Mouse (Mus musculus) stomach, postnatal 0 days (tissue): Measurements from ENCODE around the gene Cd3eap. TPM values are rescaled to one million over a fixed set of nuclear protein-coding genes. Genes with fewer than 3 reads are reported as not detected.
A peak's percentile ranks its signal among the peaks of the same experiment; 100 is the strongest.

Experiments
- ATAC-seq: fragments of 200-750 bp; cut with Nextera tagmentation; 2 replicates; pipeline ENCODE4 v1.8.0; 2017; ENCODE audit not compliant: low FRiP score, low TSS enrichment
- DNase-seq: peaks from one replicate; pipeline ENCODE4 v3.0.0-alpha.2; 2016; ENCODE audit warnings: low spot score
- H3K27ac ChIP-seq: fragments of 300-500 bp; sonication (generic); replicated peaks from 2 replicates; pipeline ENCODE4 v1.5.1; 2014; ENCODE audit warnings: mild to moderate bottlenecking, control low read depth
- H3K27me3 ChIP-seq: fragments of 300-500 bp; sonication (generic); 2 replicates; pipeline ENCODE4 v1.6.1; 2014; ENCODE audit warnings: low read length; ENCODE audit not compliant: control insufficient read depth, insufficient read depth
- H3K36me3 ChIP-seq: fragments of 300-500 bp; sonication (generic); 2 replicates; pipeline ENCODE4 v1.6.1; 2014; ENCODE audit warnings: low read length, mixed read lengths; ENCODE audit not compliant: control insufficient read depth, insufficient read depth
- H3K4me1 ChIP-seq: fragments of 300-500 bp; sonication (generic); replicated peaks from 2 replicates; pipeline ENCODE4 v1.6.1; 2014; ENCODE audit warnings: antibody characterized with exemption; ENCODE audit not compliant: control insufficient read depth, insufficient read depth
- H3K4me2 ChIP-seq: fragments of 300-500 bp; sonication (generic); replicated peaks from 2 replicates; pipeline ENCODE4 v1.6.1; 2014; ENCODE audit warnings: low read depth, mild to moderate bottlenecking, control low read depth, moderate library complexity
- H3K4me3 ChIP-seq: fragments of 300-500 bp; sonication (generic); 2 replicates; pipeline ENCODE4 v1.5.1; 2014; ENCODE audit warnings: low read depth, low read length, control low read depth
- H3K9ac ChIP-seq: fragments of 300-500 bp; sonication (generic); 2 replicates; pipeline ENCODE4 v1.6.1; 2014; ENCODE audit warnings: mild to moderate bottlenecking, low read length, control low read depth, mixed read lengths
- H3K9me3 ChIP-seq: fragments of 300-500 bp; sonication (generic); 2 replicates; pipeline ENCODE4 v1.6.1; 2016; ENCODE audit warnings: low read length; ENCODE audit not compliant: control insufficient read depth
- CTCF ChIP-seq: IDR thresholded peaks from 2 replicates; pipeline ENCODE4 v1.5.1; 2016; ENCODE audit warnings: antibody characterized with exemption, low read depth, mild to moderate bottlenecking, moderate library complexity
- EP300 ChIP-seq: optimal IDR thresholded peaks from 2 replicates; pipeline ENCODE3; 2016; ENCODE audit warnings: antibody characterized with exemption
- WGBS: fragments of 180-500 bp; shearing (Covaris S2); extraction: QIAGEN DNeasy Blood & Tissue Kit; methylation state at CpG from one replicate; pipeline ENCODE4 v1.1.7; 2014; 5-methylcytosine and 5-hydroxymethylcytosine counted together
- microRNA counts: library from miRNA; unstranded; fragments of <30 nt; microRNA quantifications from one replicate; lab custom pipeline; 2015
- microRNA-seq: library from miRNA; unstranded; fragments of <30 nt; microRNA quantifications from one replicate; pipeline ENCODE4, GENCODE M21; 2016
- polyA plus RNA-seq: library from polyadenylated mRNA; unstranded; fragments of >200 nt; fragmentation: Nextera tagmentation; extraction: Ambion mirVana; gene quantifications from 2 replicates; pipeline ENCODE4 v1.2.1, GENCODE M21; 2015

Gene Cd3eap
- polyA plus RNA-seq, 1 experiment from 2014 or later = 13.4 TPM

DNA sequence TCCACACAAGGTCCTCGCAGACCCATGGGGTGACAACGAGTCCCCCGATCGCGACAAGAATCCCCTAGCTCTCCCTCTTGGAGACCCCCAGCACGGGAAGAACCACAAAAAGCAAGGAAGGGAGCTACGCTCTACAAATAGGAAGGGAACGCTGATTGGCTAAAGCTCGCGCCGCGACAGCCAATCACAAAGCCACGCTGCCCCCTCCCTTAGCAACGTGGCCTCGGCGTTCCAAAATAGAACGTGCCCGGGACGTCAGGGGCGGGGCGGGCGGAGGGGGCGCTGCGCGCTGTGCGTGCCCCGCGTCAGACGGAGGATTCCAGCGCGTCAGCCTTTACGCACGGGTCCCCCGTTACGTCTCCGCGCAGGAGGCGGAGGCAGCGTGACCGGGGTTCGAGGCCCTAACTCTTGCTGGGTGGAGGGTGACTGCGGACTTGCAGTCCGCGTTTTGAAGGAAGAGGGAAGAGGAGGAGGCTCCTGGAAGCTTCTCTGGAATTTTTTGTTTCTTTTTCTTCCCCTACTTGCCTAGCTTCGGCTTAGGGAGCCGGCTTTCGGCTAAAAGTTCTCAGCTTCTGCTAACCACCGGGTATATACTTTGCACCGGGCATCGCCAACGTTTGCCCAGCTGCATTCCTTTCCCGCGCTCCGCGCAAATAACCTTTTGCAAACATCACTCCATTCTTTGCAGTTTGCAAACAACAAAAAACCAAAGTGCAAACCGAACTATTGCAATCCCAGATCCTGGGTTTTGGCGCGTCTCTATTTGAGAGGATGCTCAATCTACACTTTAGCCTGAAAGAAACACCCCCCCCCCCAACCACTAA is 50.6 kb downstream of the Cd3eap start:
- TF ChIP-seq EP300 = no peak
- peak; percentile 57 for TF ChIP-seq CTCF
- ATAC-seq (peak; percentile 89), DNase-seq (peak; percentile 95)
- peak overlapping the region; percentile 99 for H3K4me2 ChIP-seq
- H3K4me3 ChIP-seq = peak overlapping the region; percentile 60
- H3K36me3 ChIP-seq = no peaks in the 10 kb centered on the region
- no peaks in the 10 kb centered on the region; the same call in 1 of the 2 replicates for H3K27me3 ChIP-seq
- H3K4me1 ChIP-seq = peaks cover 8% of the 10 kb centered on the region; the same call in 1 of the 2 replicates
- H3K9me3 ChIP-seq = no peaks in the 10 kb centered on the region
- peak overlapping the region; percentile 78 for H3K27ac ChIP-seq
- WGBS = under 1% methylated on average over 51 of the region's 58 CpGs
- peak overlapping the region; percentile 61 for H3K9ac ChIP-seq

DNA sequence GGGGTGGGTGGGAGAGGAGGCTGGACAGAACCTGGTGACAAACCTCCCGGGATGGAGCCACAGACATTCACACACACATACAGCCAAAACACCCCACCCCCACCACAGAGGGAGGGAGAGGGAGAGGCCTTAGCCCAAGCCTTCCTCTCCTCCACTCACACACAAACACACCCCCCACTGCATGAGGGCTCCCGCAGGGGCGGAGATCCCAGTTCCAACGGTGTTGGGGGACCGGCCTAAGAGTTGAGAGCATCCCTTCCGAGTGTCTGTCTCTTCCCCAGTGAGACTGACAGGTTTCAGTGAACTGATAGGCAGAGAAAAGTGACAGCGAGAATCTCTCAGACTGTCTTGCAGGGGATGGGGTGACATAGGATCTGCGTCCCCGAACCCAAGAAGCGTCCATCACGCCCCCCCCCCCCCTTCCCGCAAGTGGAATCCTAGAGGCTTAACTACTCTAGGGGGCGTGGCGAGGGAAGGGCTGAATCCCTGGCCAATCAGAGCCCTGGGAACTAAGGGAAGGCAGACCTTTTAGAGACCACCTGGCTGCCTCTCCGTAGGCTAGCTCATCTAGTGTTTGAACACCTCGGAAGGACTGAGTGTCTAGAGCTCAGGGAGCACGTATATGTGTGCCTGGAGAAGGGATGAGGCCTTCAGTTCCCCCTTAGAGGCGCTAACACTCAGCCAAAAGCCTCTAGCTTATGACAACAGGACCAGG is 51.4 kb downstream of the Cd3eap start:
- H3K4me3 ChIP-seq = peak overlapping the region; percentile 60
- H3K27me3 ChIP-seq = peaks cover 3% of the 10 kb centered on the region; the same call in 1 of the 2 replicates
- no peaks in the 10 kb centered on the region for H3K36me3 ChIP-seq
- ATAC-seq = peak; percentile 50
- peak overlapping the region; percentile 61 for H3K9ac ChIP-seq
- peaks cover 8% of the 10 kb centered on the region; the same call in 1 of the 2 replicates for H3K4me1 ChIP-seq
- peak; percentile 38 for TF ChIP-seq CTCF
- no peak for TF ChIP-seq EP300
- H3K27ac ChIP-seq = peak overlapping the region; percentile 78
- H3K4me2 ChIP-seq = peak overlapping the region; percentile 99
- whole genome bisulfite sequencing = 3% methylated on average over 15 of the region's 18 CpGs
- peak; percentile 72 for DNase-seq
- H3K9me3 ChIP-seq = no peaks in the 10 kb centered on the region

DNA sequence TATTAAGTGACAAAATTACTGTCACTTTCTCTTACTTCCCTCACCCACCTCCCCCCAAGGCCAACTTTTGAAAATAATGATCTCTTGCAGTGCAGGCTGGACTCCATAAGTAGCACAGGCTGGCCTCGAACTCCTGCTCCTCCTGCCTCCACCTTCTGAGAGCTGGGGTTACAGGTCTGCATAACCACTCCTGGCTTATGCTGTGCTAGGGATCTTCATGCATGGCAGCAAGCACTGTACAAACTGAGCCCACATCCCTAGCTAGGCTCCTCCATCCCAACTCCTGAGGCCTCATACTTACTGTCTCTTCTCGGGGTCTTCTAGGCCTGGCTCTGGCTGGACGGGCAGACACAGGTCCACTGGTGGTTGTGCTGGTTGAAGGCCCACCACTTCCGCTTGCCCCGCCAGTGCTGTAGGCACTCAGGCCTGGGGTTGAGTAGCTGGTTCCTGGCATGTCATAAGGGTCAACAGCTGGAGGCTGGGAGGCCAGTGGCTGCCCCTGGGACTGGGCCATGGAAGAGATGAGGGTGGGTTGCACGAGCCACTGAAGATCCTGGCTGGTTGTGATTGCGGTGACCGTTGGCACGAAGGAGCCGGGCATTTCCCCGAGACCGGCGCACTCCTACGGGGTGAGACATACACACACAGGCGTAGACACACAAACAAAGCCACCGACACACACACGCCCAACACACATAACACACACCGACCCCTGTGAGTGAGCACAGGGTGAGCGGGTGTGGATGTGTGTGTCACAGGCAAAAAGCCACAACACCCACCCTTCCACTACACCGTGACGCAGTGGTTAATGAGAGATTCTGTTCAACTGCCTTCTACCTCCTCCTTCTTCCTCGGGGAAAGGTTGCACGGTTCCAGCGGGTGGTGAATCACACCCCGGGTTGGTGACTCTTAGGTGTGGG is 52.2 kb downstream of the Cd3eap start:
- 66% methylated on average over 25 of the region's 25 CpGs for WGBS
- ATAC-seq = no peak; the same call in 1 of the 2 replicates
- Histone ChIP-seq H3K27ac (no peak overlapping the region), H3K27me3 (peaks cover 3% of the 10 kb centered on the region; the same call in 1 of the 2 replicates), H3K4me1 (peaks cover 8% of the 10 kb centered on the region; the same call in 1 of the 2 replicates), H3K36me3 (no peaks in the 10 kb centered on the region), H3K4me2 (peak overlapping the region; percentile 99), H3K4me3 (no peak overlapping the region), H3K9ac (no peak overlapping the region), H3K9me3 (no peaks in the 10 kb centered on the region)
- no peak for TF ChIP-seq EP300
- no peak for TF ChIP-seq CTCF
- DNase-seq = no peak

MicroRNA genes within 50 kb of the gene (microRNA counts, 519-probe panel; counts per million panel counts)
- microRNA mmu-miR-343 (lab: Ali Mortazavi, UCI) = not detected

Small RNA genes within 50 kb of the gene (microRNA-seq; reads per million reads assigned to microRNA genes)
- gene Mir343 = not detected

Other genes with a start within 250 kb of the Cd3eap start
- 0.72 and 0.76 TPM in 2 replicates for gene Gm4969, start 241.1 kb downstream of the Cd3eap start, polyA plus RNA-seq
- 6.5 and 6.7 TPM in 2 replicates for gene Fbxo46, start 239.6 kb downstream of the Cd3eap start, polyA plus RNA-seq
- 11.3 and 11.8 TPM in 2 replicates for gene Qpctl, start 210.2 kb downstream of the Cd3eap start, polyA plus RNA-seq
- 96.9 and 103 TPM in 2 replicates for gene Snrpd2, start 209.8 kb downstream of the Cd3eap start, polyA plus RNA-seq
- 0.22 and 0.27 TPM in 2 replicates for gene Gipr, start 193.4 kb downstream of the Cd3eap start, polyA plus RNA-seq
- 8.4 and 8.8 TPM in 2 replicates for gene Eml2, start 183.1 kb downstream of the Cd3eap start, polyA plus RNA-seq
- 0.85 and 1.3 TPM in 2 replicates for gene Gpr4, start 146.9 kb downstream of the Cd3eap start, polyA plus RNA-seq
- 20.3 and 20.7 TPM in 2 replicates for gene Opa3, start 131.1 kb downstream of the Cd3eap start, polyA plus RNA-seq
- gene Vasp, start 87.7 kb downstream of the Cd3eap start, polyA plus RNA-seq = 108 and 120 TPM in 2 replicates
- 0.17 and 0.21 TPM in 2 replicates for gene Ppm1n, start 79.4 kb downstream of the Cd3eap start, polyA plus RNA-seq
- 10.1 and 12.1 TPM in 2 replicates for gene Rtn2, start 76.9 kb downstream of the Cd3eap start, polyA plus RNA-seq
- 0.21 and 0.38 TPM in 2 replicates for gene Fosb, start 49.4 kb downstream of the Cd3eap start, polyA plus RNA-seq
- gene Ercc1, start 14.7 kb downstream of the Cd3eap start, polyA plus RNA-seq = 32.8 and 36.9 TPM in 2 replicates
- 10.3 and 12.2 TPM in 2 replicates for gene Ppp1r13l, start 266 bp upstream of the Cd3eap start, polyA plus RNA-seq
- 6.0 and 6.4 TPM in 2 replicates for gene Ercc2, start 22.5 kb upstream of the Cd3eap start, polyA plus RNA-seq
- gene Klc3, start 44.6 kb upstream of the Cd3eap start, polyA plus RNA-seq = 24.3 and 26.5 TPM in 2 replicates
- 42.1 and 43.6 TPM in 2 replicates for gene Ckm, start 45.3 kb upstream of the Cd3eap start, polyA plus RNA-seq
- 5.2 and 5.3 TPM in 2 replicates for gene Mark4, start 99.3 kb upstream of the Cd3eap start, polyA plus RNA-seq
- gene Exoc3l2, start 103.8 kb upstream of the Cd3eap start, polyA plus RNA-seq = 0.97 and 1.1 TPM in 2 replicates
- 3.2 and 3.7 TPM in 2 replicates for gene Bloc1s3, start 148.9 kb upstream of the Cd3eap start, polyA plus RNA-seq
- 113 and 123 TPM in 2 replicates for gene Trappc6a, start 148.9 kb upstream of the Cd3eap start, polyA plus RNA-seq
- 30.8 and 33.0 TPM in 2 replicates for gene Nkpd1, start 158.4 kb upstream of the Cd3eap start, polyA plus RNA-seq
- 16.5 and 21.2 TPM in 2 replicates for gene Ppp1r37, start 203.6 kb upstream of the Cd3eap start, polyA plus RNA-seq
- gene Zfp296, start 217.8 kb upstream of the Cd3eap start, polyA plus RNA-seq = 3.7 and 5.0 TPM in 2 replicates
- 108 and 114 TPM in 2 replicates for gene Gemin7, start 218.1 kb upstream of the Cd3eap start, polyA plus RNA-seq
- 19.0 and 21.5 TPM in 2 replicates for gene Clasrp, start 245.0 kb upstream of the Cd3eap start, polyA plus RNA-seq